Mouse (Mus musculus) C2C12 (cell line): Measurements from ENCODE around the gene Mthfd1l.

Source experiments
- CTCF ChIP-seq: IDR thresholded peaks from one replicate; pipeline ENCODE4 v1.5.1; 2011; ENCODE audit not compliant: control insufficient read depth, insufficient read depth, insufficient read length
- MAX ChIP-seq: IDR thresholded peaks from one replicate; pipeline ENCODE4 v1.6.1; 2011; ENCODE audit warnings: mild to moderate bottlenecking, control low read depth
- USF1 ChIP-seq: IDR thresholded peaks from one replicate; pipeline ENCODE4 v1.6.1; 2011; ENCODE audit warnings: low read depth, mild to moderate bottlenecking, control low read depth, moderate library complexity

- no peak for TF ChIP-seq CTCF
- TF ChIP-seq USF1, result no peak
- peak; percentile 13 for TF ChIP-seq MAX
Measured at GRCm38 (mm10) chr10:4107661-4108338, 134.9 kb downstream of the Mthfd1l start.
